Mouse (Mus musculus) lung, postnatal 0 days (tissue): ENCODE measurements around the gene Zdhhc14. TPM values are rescaled to one million over a fixed set of nuclear protein-coding genes. Genes with fewer than 3 reads are reported as not detected.

Experiments used
- ATAC-seq: fragments of 200-750 bp; cut with Nextera tagmentation; 2 replicates; pipeline ENCODE4 v1.8.0; 2017; ENCODE audit warnings: moderate library complexity
- DNase-seq: peaks from one replicate; pipeline ENCODE4 v3.0.0-alpha.2; 2016; ENCODE audit warnings: low spot score
- H3K27ac ChIP-seq: fragments of 300-500 bp; sonication (generic); 2 replicates; pipeline ENCODE4 v1.5.1; 2014; ENCODE audit warnings: antibody characterized with exemption, mild to moderate bottlenecking, low read length, mixed read lengths
- H3K27me3 ChIP-seq: fragments of 300-500 bp; sonication (generic); replicated peaks from 2 replicates; pipeline ENCODE4 v1.6.1; 2014; ENCODE audit warnings: low read length, mixed read lengths; ENCODE audit not compliant: insufficient read depth
- H3K36me3 ChIP-seq: fragments of 300-500 bp; sonication (generic); 2 replicates; pipeline ENCODE4 v1.6.1; 2014; ENCODE audit warnings: low read length, mixed read lengths; ENCODE audit not compliant: insufficient read depth
- H3K4me1 ChIP-seq: fragments of 300-500 bp; sonication (generic); 2 replicates; pipeline ENCODE4 v1.6.1; 2014; ENCODE audit warnings: antibody characterized with exemption, low read depth, low read length, mixed read lengths; ENCODE audit not compliant: insufficient read depth
- H3K4me2 ChIP-seq: fragments of 300-500 bp; sonication (generic); replicated peaks from 2 replicates; pipeline ENCODE4 v1.6.1; 2014; ENCODE audit warnings: low read depth, mild to moderate bottlenecking, low read length, moderate library complexity, mixed read lengths
- H3K4me3 ChIP-seq: fragments of 300-500 bp; sonication (generic); 2 replicates; pipeline ENCODE4 v1.5.1; 2014; ENCODE audit warnings: low read depth, low read length
- H3K9ac ChIP-seq: fragments of 300-500 bp; sonication (generic); replicated peaks from 2 replicates; pipeline ENCODE4 v1.6.1; 2014; ENCODE audit warnings: low read depth, mild to moderate bottlenecking
- H3K9me3 ChIP-seq: fragments of 300-500 bp; sonication (generic); 2 replicates; pipeline ENCODE4 v1.6.1; 2016; ENCODE audit warnings: low read length, mixed read lengths
- CTCF ChIP-seq: IDR thresholded peaks from 2 replicates; pipeline ENCODE4 v1.5.1; 2016; ENCODE audit warnings: antibody characterized with exemption, mild to moderate bottlenecking
- EP300 ChIP-seq: IDR thresholded peaks from 2 replicates; pipeline ENCODE4 v1.6.1; 2016; ENCODE audit warnings: antibody characterized with exemption, mild to moderate bottlenecking, control low read depth
- WGBS: fragments of 180-500 bp; shearing (Covaris S2); extraction: QIAGEN DNeasy Blood & Tissue Kit; methylation state at CpG from one replicate; pipeline ENCODE4 v1.1.7; 2014; 5-methylcytosine and 5-hydroxymethylcytosine counted together
- polyA plus RNA-seq: library from polyadenylated mRNA; unstranded; fragments of >200 nt; fragmentation: Nextera tagmentation; extraction: Ambion mirVana; gene quantifications from 2 replicates; pipeline ENCODE4 v1.2.1, GENCODE M21; 2015

Gene Zdhhc14
- polyA plus RNA-seq, 1 experiment from 2014 or later: 4.2 TPM

DNA sequence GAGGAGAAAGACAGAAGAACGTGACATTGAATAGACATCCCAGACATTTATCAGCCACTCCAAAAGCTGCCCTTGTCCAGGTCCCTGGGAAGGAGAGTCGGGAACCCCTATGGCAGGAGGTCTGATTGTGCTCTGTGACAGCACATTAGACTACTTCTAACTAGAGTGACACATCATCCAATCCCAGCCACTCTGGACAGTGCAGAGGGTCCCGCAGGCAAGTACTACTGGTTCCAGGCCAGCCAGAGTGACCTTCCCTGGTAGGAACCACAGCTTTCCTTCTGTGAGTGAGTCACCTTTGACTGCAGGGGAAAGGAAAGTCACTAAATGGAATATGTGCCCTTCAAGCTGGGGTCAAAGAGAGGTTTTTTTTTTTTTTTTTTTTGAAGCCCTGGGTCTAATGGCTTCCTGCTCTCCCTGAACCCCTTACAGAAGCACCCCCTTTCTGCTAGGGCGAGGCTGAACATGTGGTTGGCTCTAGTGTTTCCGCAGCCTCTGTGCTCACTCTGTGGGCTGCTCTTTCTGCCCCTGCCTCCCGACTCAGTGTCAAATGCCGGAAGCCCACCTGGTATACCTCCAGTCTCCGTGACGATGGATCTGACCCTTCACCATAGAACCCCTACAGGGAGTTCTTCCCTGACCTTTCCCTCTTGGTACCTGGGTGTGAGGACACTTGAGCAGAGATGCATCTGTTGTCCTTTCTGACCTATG, 276.6 kb downstream of the Zdhhc14 start:
- no peaks in the 10 kb centered on the region for H3K27me3 ChIP-seq
- no peak overlapping the region for H3K27ac ChIP-seq
- H3K4me3 ChIP-seq: no peak overlapping the region
- H3K4me2 ChIP-seq: no peak overlapping the region
- ATAC-seq: no peak
- H3K4me1 ChIP-seq: no peaks in the 10 kb centered on the region
- H3K9ac ChIP-seq: no peak overlapping the region
- 80% methylated on average over 9 of the region's 9 CpGs for WGBS
- TF ChIP-seq EP300 (no peak), CTCF (no peak)
- no peaks in the 10 kb centered on the region for H3K36me3 ChIP-seq
- H3K9me3 ChIP-seq: no peaks in the 10 kb centered on the region
- no peak for DNase-seq

DNA sequence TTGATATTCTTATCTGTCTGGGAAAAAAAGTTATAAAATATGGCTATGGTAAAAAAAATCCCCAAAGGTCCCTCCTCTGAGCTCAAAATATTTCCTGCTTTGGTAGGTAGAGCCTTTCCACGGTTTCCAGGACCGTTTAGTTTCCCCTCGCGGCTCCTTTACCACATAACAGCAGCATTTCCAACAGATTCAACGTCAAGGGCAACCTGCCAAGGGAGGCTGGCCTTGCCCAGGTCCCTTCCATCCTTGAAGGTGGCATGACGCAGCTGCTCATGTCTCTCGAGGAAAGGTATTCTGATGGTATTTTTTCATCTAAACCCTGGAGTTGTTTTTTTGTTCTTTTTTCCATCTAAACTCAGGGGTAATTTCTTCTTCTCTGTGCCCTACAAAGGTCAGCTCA, 277.4 kb downstream of the Zdhhc14 start:
- H3K9me3 ChIP-seq: no peaks in the 10 kb centered on the region
- peak overlapping the region; percentile 28; the same call in 1 of the 2 replicates for H3K4me3 ChIP-seq
- DNase-seq (peak; percentile 53), ATAC-seq (peak; percentile 59; the same call in 1 of the 2 replicates)
- no peaks in the 10 kb centered on the region for H3K27me3 ChIP-seq
- no peak for TF ChIP-seq CTCF
- no peak for TF ChIP-seq EP300
- 28% methylated on average over 7 of the region's 7 CpGs for WGBS
- no peaks in the 10 kb centered on the region for H3K36me3 ChIP-seq
- H3K4me1 ChIP-seq: no peaks in the 10 kb centered on the region
- no peak overlapping the region for H3K27ac ChIP-seq
- peak overlapping the region; percentile 55 for H3K4me2 ChIP-seq
- no peak overlapping the region for H3K9ac ChIP-seq

DNA sequence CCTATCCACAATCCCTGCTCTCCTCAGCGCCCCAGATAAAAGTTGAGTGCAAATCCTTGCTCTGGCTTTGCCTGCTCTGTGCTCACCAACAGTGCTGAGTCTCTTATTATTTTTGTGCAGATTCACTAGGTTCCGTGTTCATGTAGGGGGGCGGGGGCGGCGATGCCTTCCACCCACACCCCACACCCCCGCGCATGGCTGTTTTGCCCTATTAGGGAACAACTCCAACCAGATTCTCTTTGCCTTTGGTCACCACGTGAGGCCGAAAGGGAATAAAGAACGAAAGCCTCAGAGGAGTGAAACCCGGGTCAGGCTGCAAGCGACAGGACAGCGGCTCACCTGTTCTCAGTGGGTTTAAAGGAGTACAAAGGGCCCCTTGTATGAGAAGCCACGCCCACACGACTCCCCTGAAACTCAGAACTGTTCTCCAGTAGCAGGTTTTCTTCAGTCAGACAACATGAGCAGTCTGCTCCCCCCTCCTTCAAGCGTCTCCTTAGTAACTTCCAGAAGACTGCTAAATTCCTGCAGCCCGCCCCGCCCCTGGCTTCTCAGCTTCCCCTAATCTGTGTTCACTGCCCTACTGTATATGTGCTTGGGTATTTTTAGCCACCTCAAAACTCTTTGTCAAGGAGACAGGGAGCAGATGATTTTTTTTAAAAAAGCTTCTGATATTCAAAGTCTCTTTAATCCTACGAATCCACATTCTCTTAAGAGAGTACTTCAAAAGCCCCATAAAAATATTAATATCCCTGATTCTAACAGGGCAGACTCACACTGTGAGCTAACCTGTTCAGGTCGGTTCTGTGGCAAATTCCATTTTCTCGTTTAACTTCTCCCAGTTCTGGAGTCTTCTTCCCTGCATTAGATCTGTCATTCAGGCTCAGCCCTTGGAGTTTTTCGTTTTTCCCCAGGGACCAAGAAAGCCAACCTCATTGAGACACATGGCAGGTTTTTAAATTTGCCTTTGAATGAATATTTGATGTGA, 278.2 kb downstream of the Zdhhc14 start:
- WGBS: 8% methylated on average over 22 of the region's 22 CpGs
- H3K27me3 ChIP-seq: no peaks in the 10 kb centered on the region
- no peak overlapping the region; the same call in 1 of the 2 replicates for H3K9ac ChIP-seq
- H3K4me3 ChIP-seq: peak overlapping the region; percentile 28
- peak; percentile 80 for DNase-seq
- H3K4me1 ChIP-seq: no peaks in the 10 kb centered on the region
- peak overlapping the region; percentile 55 for H3K4me2 ChIP-seq
- ATAC-seq: peak; percentile 89
- H3K27ac ChIP-seq: 0 out of 2 replicates have a peak overlapping the region, but pooled peaks have one; percentile 16
- no peaks in the 10 kb centered on the region for H3K9me3 ChIP-seq
- H3K36me3 ChIP-seq: no peaks in the 10 kb centered on the region
- TF ChIP-seq CTCF (no peak), EP300 (no peak)

DNA sequence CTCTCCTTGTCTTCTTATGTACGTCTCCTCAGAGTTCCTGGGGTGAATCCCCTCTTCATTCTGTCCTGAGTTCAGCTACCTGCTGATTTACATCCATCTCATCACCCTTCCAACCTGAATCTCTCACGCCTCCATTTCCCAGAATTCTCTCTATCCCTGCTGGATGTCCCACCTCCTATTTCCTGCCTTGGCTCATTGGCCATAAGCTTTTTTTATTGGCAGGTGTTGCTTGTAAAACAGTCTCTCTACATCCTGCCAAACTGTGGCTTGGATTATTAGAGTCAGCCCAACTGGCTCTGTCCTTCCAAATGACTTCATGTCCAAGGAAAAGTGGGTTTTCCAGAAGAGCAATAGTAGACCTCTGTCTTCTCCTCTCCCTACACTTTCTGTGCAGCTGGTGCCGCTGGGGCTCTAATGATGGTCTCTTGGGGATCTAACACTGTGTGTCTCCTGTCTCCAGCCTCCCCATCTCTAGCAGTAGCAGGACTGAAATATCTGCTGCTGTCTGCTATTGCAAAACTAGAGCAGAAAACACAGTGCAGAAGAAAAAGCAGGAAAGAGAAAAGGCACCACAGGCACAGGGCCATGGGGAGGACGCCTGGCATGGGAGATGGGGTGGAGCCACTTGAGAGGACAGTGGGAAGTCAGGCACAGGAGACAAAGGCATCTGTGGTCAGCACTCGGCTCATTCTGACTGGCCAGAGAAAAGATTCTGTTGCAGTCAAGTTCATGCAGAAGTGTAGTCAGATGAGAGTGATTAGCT, 288.0 kb downstream of the Zdhhc14 start:
- Histone ChIP-seq H3K36me3 (no peaks in the 10 kb centered on the region), H3K4me1 (no peaks in the 10 kb centered on the region), H3K4me3 (no peak overlapping the region), H3K9ac (no peak overlapping the region), H3K9me3 (no peaks in the 10 kb centered on the region), H3K4me2 (no peak overlapping the region), H3K27me3 (no peaks in the 10 kb centered on the region), H3K27ac (no peak overlapping the region)
- ATAC-seq (no peak), DNase-seq (no peak)
- WGBS: 65% methylated on average over 5 of the region's 5 CpGs
- TF ChIP-seq EP300 (no peak), CTCF (no peak)

DNA sequence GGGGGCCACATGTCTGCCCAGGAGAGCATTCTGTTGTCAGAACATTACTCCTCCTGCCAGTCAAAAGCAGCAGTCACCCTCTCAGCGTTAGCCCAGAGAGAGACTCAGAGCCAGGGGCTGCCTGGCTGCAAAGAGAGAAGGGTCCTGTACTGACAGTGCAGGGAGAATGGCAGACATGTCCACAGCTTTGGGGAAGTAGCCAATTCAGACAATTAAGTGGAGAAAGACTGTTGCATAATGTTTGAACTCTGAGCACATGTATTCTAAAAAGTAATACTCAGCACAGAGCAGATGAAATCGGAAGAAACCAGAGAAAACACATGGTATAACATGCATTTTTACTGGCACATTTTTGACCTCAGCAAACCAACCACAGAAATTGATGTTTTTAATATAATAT, 292.9 kb downstream of the Zdhhc14 start:
- Histone ChIP-seq H3K27ac (no peak overlapping the region), H3K9me3 (no peaks in the 10 kb centered on the region), H3K9ac (no peak overlapping the region), H3K36me3 (no peaks in the 10 kb centered on the region), H3K27me3 (no peaks in the 10 kb centered on the region), H3K4me2 (no peak overlapping the region), H3K4me1 (no peaks in the 10 kb centered on the region), H3K4me3 (no peak overlapping the region)
- WGBS: 37% methylated on average over 2 of the region's 2 CpGs
- TF ChIP-seq CTCF (no peak), EP300 (no peak)
- DNase-seq (no peak), ATAC-seq (no peak)
